Mouse (Mus musculus): ENCODE measurements around the gene Htra1.

Gene Htra1

DNA sequence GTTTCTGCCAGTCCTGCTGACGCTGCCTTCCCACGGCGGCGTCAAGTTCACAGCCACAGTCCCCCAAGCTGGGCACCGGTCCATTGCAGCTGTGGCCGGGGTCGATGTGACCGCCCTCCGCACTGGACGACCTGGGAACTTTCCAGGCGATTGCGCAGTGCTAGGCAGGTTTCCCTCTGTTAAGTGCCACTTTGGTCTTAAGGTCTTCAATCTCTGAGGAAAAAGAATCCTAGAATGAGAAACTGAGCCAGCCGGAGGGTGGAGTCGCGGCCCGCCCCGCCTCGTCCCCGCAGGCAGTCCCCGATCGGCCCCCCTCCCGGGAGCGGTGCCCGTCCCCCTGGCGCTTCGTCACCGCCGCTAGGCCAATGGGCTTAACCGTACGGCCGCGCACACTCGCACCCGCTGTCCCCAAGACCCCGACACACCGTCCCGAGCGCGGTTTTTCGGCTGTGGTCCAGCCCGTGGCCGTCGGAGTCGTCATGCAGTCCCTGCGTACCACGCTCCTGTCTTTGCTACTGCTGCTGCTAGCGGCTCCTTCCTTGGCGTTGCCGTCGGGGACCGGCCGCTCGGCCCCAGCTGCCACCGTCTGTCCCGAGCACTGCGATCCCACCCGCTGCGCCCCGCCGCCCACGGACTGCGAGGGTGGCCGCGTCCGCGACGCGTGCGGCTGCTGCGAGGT is at the start of gene Htra1:
TSS of gene Htra1 (plus strand) at position 319 of the 679 bp plus-strand sequence.
- no peak for DNase-seq (ENCODE audit: low spot score in 2 of 2)

DNA sequence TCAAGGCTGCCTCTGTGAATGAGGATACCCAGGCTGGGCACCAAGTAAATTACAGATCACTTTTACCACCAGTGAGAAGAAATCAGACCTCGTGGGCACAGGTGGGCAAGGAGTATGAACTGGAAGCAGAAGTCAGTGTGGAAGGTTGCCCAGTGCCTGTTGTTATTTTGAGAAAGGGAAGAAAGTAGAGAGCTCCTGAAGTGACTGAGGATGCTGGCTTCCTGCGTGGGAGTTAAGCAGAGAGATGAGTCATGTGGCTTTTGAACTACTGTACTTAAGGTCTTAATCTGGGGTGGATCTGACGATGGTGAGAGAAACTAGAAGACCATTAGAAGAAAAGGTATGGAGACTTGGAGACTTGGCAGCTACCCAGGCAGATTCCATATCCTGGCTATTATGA is 49.7 kb upstream of the Htra1 start:
- no peak for DNase-seq (ENCODE audit: low spot score in 2 of 2)

DNA sequence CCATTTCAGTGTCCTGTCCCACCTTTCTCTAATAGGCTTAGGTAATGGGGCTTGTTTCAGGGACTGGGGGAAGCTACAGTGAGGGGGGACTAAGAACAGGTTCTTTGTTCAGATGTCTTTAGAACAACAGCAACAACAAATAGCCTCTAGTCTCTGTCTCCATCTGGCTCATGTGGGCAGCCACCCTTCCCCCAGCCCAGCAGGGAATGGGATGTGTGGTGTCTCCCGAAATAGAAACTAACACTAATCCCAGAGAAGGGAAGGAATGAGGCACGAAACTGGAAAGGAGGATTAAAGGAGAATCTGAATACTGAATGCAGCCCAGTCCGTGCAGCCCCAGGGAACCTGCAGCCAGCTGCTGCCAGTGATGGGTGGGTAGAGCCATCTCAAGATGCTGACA is 48.0 kb upstream of the Htra1 start:
- DNase-seq (ENCODE audit: low spot score in 2 of 2) = no peak

DNA sequence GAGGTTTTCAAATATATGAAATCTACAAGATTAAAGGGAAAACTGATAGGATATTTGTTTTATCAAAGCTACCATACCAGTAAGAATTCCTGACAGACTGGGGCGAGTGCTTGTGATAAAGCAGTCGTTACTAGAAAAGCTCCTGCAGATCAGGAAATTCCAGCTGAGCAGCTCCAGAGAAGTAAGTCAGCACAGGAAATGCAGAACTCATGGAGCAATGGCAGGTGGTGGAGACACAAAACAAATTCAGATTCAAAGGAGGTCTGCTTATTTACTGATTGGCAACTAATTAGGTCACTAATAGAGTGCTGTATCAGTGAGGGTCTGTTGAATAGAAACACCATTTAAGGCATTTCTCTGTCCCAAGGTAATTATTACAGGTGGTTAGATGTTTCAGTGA is 45.0 kb upstream of the Htra1 start:
- no peak for DNase-seq (ENCODE audit: low spot score in 2 of 2)

DNA sequence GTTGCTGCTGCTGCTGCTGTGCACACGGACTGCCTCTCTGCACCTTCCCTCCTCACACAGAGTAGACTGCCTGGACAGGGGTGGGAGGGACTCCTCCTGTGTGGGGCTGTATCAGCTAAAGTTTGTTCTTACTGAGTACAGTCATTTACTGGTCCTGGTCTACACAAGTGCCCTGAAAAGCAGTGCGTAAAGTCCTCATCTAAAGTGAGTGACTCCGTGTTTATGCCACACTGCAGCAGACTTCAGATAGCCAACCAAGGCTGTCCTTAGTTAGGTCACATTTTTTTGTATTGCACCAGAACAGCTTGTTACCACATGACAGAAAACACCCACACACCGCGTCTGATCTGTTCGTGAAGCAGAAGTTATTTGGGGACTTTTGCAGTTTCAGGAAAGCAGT is 42.9 kb upstream of the Htra1 start:
- peak; percentile 11 to 37 for DNase-seq (ENCODE audit: low spot score in 2 of 2)

DNA sequence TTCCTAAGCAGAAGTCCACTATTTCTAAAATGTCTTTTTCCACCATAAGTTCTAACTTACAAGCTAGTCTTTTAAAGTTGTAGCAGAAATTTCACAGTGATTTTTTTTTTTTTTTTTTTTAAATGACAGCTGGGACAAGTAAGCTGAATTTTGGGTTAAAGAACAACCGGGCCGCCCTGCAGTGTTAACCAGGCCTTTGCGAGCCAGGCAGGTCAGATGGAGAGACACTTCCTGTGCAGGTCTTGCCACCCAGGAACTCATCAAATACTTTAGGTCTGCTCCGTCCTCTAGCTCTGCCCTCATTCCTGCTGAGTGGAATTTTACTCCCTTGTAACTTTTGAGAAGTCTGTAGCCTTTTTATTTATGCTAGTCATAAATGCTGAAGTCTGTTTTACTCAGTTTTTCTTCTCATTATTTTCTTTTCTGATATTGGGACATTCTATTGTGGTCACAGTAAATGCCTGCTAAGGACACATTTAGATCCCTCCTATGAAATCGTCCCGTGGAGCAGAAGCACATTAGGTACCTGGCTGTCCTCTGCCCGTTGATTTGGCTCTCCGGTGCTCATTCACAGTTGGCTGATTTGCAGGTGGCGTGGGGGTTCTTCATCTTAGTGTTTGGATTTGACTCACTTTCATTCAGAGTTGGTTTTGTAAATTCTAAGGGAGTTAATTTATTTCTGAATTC is 40.8 kb upstream of the Htra1 start:
- no peak for DNase-seq (ENCODE audit: low spot score in 2 of 2)

DNA sequence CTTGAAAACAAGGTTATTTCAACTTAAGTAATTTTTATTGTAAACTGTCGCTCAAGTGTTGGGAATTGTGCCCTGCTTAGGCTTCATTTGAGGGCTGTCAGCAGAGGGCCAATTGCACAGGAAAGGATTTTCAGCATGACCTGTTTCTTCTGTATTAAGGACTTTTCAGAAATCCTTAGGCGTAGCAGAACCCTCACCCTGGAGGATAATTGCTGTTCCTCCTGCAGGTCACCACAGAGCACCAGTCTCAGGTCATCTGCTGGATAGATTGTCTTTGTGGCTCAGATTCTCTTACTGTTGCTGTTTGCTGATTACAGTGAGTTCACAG is 40.3 kb upstream of the Htra1 start:
- no peak for DNase-seq (ENCODE audit: low spot score in 2 of 2)

DNA sequence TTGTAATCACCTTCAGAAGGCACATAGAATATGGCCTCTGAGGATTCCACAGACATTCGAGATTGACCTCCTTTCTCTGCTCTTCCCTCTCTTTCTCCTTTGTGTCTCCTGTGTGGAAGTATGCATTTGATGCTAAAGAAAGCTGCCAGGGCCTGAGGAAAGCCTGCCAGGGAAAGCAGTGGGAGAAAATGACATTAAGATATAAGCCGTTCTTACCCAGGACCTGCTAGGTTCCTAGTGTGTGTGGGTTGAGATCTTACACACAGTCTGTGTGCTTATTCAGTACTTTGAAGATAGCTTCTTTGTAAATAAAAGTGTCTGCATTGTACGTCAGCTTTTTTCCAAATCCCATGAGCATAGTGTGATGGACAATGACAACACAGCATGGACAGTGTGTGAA is 39.8 kb upstream of the Htra1 start:
- no peak for DNase-seq (ENCODE audit: low spot score in 2 of 2)

DNA sequence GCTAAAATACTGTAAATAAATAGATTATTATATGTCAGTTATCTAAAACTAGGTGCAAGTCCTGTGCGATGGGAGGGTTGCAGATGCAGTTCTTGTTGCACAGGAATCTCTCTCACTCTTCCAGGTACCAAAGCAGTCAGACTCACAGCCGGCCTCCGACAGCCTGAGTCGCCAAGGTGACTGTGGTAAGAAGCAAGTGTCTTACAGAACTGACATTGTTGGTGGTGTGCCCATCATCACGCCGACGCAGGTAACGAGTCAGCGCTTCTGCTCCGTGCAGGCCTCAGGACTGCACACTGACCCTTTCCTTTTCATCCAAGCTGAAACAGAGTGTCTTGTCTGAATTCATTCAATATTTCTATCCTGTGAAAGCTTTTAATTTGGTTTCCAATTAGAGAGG is 38.7 kb upstream of the Htra1 start:
- no peak for DNase-seq (ENCODE audit: low spot score in 2 of 2)

DNA sequence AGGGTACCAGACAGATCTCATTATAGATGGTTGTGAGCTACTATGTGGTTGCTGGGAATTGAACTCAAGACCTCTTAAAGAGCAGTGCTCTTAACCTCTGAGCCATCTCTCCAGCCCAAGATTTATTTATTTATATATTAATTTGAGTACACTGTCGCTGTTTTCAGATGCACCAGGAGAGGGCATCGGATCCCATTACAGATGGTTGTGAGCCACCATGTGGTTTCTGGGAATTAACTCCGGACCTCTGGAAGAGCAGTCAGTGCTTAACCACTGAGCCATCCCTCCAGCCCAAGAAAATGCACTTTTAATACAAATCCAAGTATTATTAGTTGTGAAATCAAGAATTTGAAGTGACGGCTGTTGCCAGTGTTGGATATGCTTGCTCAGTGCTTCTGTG is 37.5 kb upstream of the Htra1 start:
- no peak for DNase-seq (ENCODE audit: low spot score in 2 of 2)

DNA sequence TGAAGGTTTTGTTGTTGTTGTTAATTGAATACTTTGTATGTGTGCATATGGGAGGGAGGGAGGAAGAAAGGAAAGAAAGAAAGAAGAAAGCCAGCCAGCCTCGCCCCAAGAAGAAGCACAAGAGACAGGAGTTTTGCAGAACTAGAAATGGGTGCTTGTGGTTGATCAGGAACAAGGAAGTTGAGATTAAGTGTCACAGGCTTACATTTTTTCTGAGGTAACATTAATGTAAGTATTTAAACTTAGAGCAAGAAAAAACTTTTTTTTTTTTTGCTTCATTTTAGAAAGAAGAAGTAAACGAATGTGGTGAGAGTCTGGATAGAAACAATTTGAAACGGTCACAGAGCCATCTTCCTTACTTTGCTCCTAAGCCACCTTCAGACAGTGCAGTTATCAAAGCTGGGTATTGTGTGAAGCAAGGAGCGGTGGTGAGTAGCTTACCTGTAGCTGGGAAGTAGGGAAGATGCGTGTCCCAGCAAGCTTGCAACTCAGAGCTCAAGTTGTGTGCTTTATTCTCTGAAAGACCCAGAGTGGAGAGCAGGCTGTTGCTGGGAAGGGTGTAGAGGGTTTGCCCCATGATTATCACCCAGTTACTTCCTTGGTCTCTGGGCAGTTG is 35.6 kb upstream of the Htra1 start:
- DNase-seq (ENCODE audit: low spot score in 2 of 2) = no peak

DNA sequence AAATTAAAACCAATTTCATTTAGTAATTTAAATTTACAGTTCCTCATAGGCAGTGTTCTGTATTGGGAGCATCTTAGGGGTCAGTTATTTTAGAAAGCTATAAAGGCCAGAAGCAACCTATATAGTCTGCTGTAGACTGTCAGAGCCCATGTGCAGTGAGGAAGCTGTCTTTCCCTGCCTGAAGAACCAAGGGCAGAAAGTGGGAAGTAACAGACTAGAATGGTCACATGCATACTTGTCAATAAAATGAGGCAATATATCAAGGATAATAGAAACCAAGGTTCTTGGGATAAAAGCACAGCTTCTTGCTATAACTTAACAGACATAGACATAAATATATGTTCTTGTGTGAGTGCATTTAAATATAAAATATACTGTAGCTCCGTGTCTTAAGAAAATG is 33.0 kb upstream of the Htra1 start:
- no peak for DNase-seq (ENCODE audit: low spot score in 2 of 2)

DNA sequence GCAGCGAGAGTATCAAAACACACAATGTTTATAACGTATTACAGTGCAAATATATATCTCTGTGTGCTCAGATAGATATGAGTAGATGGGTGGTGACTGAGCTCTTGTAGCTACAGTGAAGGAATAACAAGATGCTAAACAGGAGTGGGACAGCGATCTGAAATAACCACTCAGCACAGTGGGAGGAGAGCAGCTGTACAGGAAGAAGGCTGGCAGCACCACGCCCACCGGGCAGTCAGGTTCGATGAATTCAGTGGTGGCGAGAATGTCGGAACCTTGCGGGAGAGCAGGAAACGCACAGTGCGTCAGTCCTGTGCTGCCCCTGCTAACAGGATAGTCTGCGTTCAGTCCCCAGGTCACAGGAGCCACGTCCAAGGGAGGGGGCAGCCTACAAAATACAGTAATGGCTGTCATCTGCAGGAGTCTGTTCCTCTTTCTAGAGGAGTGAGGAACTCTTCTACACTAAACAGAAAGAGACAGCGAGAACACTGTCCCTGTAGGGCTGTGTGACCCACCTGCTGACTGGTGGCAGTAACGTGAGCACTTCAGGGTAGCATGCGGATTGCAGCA is 32.3 kb upstream of the Htra1 start:
- DNase-seq (ENCODE audit: low spot score in 2 of 2) = peak in 1 of 2 experiments; percentile 12

DNA sequence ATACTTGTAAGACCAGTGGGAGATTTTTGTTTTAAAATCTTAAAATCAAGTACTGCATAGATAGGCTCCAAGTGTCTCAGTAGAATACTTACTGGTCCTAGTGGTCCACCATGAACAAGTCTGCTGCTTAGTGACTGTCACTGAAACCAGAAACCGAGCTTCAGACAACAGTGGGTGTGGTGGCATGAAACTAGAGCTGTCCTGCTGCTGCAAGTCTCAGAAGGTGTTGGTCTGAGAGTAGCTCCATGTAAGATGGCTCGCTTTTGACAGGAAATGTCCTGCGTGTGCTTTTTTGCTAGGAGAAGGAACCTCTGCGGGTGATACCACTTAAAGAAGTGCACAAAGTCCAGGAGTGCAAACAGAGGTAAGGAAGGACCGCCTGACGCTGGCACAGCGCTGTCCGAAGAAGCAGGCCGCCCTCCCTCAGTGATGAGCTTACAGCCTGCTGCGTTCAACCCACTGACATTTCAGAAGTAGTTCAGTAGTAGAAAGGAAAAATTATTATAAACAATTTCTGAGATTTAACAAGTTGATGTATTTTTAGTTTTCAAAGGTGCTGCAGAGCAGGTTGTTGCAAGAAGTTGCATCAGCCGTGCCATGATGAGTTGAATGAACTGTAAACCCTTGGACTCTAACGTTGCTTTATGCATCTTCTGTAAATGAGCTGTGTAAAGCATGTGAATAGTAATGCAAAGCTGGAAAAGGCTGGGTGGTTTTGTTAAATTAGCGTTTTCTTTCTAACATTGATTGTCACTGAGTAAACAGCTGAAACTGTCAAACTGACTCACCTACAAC is 31.1 kb upstream of the Htra1 start:
- no peak for DNase-seq (ENCODE audit: low spot score in 2 of 2)

DNA sequence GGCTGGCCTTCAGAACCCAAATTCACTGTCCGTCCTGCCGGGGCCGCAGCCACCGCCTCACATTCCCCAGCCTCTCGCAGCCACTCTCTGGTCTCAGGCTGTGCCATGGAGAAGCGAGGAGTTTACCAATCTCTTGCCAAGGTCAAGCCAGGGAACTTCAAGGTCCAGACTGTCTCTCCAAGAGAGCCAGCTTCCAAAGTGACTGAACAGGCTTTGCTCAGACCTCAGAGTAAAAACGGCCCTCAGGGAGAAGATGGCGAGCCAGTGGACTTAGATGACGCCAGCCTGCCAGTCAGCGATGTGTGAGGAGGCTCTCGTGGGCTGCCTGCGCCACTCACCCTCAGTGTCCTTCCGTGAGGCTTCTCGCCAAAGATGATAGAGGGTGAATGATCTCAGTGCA is 25.1 kb upstream of the Htra1 start:
- no peak for DNase-seq (ENCODE audit: low spot score in 2 of 2)

DNA sequence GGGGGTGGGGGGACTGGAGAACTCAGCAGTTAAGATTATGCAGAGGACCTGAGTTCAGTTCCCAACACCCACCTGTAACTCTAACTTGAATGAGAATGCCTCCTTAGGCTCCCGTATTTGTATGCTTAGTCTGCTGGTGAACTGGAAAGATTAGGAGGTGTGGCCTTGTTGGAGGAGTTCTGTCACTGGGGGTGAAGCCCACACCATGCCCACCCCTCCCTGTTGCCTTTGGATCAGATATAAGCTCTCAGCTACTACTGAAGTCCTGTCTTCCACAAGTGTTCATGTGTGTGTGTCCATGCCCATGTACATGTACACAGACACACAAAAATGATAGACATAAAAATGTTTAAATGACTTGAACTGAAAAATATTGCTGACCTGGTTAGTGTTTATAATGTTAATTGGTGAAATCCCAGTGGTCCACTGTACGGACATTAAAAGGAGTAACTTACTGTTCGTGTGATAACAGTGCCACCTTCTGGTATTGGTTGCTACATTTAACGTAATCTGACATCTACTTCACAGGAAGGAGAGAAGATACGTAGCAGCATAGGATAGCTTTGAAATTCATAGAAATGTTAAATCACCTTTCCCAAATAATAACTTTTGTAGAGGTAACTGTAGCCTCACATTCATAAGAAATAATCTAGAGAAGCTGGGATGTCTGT is 21.1 kb upstream of the Htra1 start:
- peak; percentile 17 to 26 for DNase-seq (ENCODE audit: low spot score in 2 of 2)

DNA sequence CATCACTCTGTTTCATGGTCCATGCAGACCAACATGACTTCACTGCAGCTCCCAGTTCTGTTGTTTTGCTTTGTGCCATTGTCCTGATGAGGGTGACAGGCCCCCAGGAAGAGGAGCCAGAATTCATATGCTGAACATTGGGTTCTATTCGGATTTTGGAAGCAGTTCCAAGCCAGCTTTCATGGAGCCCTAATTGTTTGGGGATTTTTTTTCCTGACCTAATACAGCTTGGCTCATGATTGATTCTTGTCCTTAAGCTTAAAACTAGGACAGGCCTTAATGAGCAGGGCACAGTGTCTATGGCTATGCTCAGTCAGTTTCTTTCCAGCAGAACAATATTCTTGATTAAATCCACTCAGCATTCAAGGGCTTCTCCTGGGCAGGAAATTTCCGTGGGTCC is 17.7 kb upstream of the Htra1 start:
- DNase-seq (ENCODE audit: low spot score in 2 of 2) = no peak

DNA sequence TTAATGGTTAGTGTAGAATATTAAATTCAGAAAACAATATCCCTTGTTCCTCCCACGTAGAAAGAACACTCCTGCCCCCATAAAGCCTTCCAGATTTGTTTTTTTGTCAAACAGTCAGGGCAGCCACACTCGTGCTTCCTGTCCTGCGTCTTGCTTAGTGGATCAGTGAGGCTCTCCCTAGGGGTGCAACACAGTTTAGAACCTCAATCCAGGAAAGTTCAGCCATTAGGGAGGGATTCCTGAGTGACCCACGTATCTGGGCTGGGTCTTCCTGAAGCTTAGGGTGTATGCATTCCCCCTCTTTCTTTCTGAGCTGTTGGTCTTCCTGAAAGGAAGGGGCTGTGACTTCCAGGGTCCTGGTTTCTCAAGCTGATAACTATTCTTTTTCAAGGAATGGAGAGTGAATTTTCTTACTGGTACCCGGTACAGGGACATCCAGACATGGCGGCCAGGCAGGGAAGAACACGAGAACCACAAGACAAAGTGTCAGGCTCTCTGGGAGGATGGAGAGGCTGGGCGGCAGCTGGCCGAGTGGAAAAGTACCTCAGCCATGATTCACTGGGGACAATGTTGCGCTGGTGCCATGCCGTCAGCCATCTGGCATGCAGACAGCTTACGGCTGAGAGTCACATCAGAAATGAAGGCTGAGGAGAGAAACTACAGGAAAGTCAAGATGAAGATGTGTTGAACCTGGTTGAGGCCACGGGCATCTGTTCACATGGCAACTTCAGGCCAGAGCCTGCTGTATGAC is 12.8 kb upstream of the Htra1 start:
- DNase-seq (ENCODE audit: low spot score in 2 of 2) = no peak

DNA sequence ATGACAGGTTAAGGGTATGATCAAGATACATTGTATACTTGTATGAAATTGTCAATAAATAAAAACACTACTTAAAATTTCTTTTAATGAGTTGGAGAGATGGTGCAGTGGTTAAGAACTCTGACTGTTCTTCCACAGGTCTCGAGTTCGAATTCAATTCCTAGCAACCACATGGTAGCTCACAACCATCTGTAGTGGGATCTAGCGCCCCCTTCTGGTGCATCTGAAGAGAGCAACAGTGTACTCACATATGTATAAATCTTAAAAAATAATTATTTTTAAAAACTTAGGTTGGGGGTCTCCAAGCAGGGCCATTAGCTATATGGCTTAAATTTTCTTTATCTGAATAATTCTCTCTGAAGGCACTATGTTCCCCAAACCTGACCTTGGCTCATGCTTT is 5.5 kb upstream of the Htra1 start:
- DNase-seq (ENCODE audit: low spot score in 2 of 2) = no peak

DNA sequence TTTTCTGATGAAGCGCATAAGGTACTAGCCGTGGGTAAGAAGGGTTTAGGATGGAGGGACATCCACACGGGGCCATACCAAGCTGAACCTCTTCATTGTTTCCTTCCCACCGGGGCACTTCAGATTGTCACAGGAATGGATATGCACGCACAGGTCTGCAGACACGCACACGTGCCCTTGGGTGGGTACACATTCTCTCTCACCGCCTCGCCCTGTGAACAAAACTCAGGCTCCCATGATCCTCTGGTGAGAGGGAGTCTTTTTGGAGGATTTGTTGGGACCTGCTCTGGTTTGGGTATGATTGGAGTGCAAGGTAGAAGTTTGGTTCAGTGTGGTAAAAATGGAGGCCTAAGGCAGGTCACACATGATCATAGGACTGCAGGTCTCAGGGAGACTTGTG is 3.0 kb upstream of the Htra1 start:
- DNase-seq (ENCODE audit: low spot score in 2 of 2) = no peak

DNA sequence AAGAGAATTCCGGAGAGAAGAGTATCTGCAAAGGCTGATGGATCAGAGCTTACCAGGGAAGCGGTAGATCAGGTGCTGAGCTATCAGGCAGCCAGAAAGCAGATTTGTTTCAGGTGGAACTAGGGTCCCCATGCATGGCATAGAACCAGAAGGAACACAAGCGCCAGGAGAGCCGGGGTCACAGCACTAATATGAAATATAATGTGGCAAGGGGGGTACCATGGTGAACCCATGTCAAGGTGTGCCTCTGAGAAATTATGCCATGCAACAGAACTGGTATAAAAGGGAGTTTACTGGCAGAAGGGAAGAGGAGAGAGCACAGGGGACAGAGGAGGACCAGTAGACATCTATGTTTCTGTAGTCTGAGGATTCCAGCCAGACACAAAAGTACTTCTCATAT is 1.3 kb upstream of the Htra1 start:
- no peak for DNase-seq (ENCODE audit: low spot score in 2 of 2)

Measured in natural killer cell, adult 2 months (primary cell).